Mouse (Mus musculus): Measurements from ENCODE around the gene Plcl1.

DNA sequence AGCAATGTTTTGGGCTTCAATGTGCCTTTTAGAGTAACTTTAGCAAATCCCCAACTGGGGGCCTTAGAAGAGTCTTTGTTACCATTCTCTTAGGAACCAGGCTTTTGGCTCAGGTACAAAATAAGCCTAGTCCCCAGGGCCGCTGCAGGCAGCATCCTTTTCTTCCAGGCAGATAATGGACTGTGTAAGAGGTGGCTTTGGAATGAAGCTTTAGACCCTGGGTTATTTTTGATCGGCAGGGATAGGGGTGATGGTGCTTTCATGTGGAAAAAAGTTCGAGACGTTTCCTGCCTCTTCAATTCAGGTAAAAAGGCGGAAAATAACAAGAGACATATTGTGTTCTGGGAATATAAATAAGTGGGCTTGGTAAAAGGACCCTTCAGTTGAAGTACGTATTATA lies 182.4 kb downstream of the Plcl1 start:
- TF ChIP-seq CTCF (IDR thresholded peaks at IDR 0.05; ENCODE audit: borderline replicate concordance, extremely low read depth, insufficient read depth, insufficient read length) (no peak), POLR2A (IDR thresholded peaks at IDR 0.05; ENCODE audit: borderline replicate concordance, extremely low read depth, insufficient read depth, insufficient read length, poor library complexity, severe bottlenecking) (no peak)

Measured in brain, embryonic 14.5 days (tissue).